Mouse (Mus musculus): ENCODE measurements at regions not wholly inside any gene's neighbourhood (a gene's known extent, or its start where the extent isn't known, plus 50 kb on each side); places are given as distances from the start of the nearest gene placed in this dataset.

DNA sequence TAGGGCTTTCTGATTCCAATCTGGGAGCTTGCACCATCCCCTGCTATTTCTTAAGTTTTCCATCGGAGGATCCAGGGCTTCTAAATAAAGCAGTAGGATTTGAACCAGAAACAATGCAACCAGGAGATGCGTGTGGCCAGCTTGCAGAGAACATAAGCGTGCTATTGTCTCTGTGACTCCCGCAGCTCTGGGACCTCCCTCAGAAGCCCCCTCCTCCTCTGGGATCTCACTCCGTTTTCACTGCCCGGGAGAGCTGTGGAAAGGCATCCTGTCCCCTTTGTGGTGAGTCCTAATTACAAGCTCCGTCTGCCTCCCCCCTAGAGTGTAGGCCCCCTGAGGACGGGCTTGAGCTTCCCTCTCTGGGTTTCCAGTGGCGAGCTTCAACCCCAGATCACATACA is 215.9 kb downstream of the Mycn start:
- no peak overlapping the region for H3K4me2 ChIP-seq (ENCODE audit: low read length)
- H3K27ac ChIP-seq (ENCODE audit: low read depth, low read length) = no peak overlapping the region
- H3K9ac ChIP-seq (ENCODE audit: low read depth, low read length) = no peak overlapping the region; the same call in 1 of the 2 replicates
- WGBS = 8% methylated on average over 9 of the region's 9 CpGs
- H3K4me1 ChIP-seq (ENCODE audit: control insufficient read depth, insufficient read depth, low read depth, low read length) = peaks cover 18% of the 10 kb centered on the region
- no peaks in the 10 kb centered on the region for H3K36me3 ChIP-seq (ENCODE audit: control insufficient read depth, insufficient read depth, low read length)
- no peaks in the 10 kb centered on the region for H3K27me3 ChIP-seq (replicated peaks; ENCODE audit: control insufficient read depth, insufficient read depth, low read length)
- no peak overlapping the region for H3K4me3 ChIP-seq (ENCODE audit: low read length)
- H3K9me3 ChIP-seq (ENCODE audit: control insufficient read depth, low read length) = no peaks in the 10 kb centered on the region
- ATAC-seq = no peak

- no peak; the same call in 1 of the 2 replicates for ATAC-seq
- H3K4me1 ChIP-seq (ENCODE audit: control insufficient read depth, insufficient read depth, low read depth, low read length) = peaks cover 18% of the 10 kb centered on the region
- no peak overlapping the region for H3K4me3 ChIP-seq (ENCODE audit: low read length)
- H3K9ac ChIP-seq (ENCODE audit: low read depth, low read length) = peak overlapping the region; percentile 33; the same call in 1 of the 2 replicates
- H3K4me2 ChIP-seq (ENCODE audit: low read length) = peak overlapping the region; percentile 14; the same call in 1 of the 2 replicates
- H3K9me3 ChIP-seq (ENCODE audit: control insufficient read depth, low read length) = no peaks in the 10 kb centered on the region
- H3K27me3 ChIP-seq (replicated peaks; ENCODE audit: control insufficient read depth, insufficient read depth, low read length) = no peaks in the 10 kb centered on the region
- H3K27ac ChIP-seq (ENCODE audit: low read depth, low read length) = no peak overlapping the region
- 11% methylated on average over 13 of the region's 13 CpGs for WGBS
- no peaks in the 10 kb centered on the region for H3K36me3 ChIP-seq (ENCODE audit: control insufficient read depth, insufficient read depth, low read length)
Measured at GRCm38 (mm10) chr12:12725075-12725474, 216.6 kb downstream of the Mycn start.

GRCm38 (mm10) chr12:12723724-12724487 is 217.8 kb downstream of the Mycn start:
- H3K9ac ChIP-seq (ENCODE audit: low read depth, low read length) = no peak overlapping the region
- ATAC-seq = peak; percentile 40
- WGBS = 31% methylated on average over 12 of the region's 12 CpGs
- no peaks in the 10 kb centered on the region for H3K27me3 ChIP-seq (replicated peaks; ENCODE audit: control insufficient read depth, insufficient read depth, low read length)
- no peaks in the 10 kb centered on the region for H3K9me3 ChIP-seq (ENCODE audit: control insufficient read depth, low read length)
- peak overlapping the region; percentile 41; the same call in 1 of the 2 replicates for H3K4me2 ChIP-seq (ENCODE audit: low read length)
- no peaks in the 10 kb centered on the region for H3K36me3 ChIP-seq (ENCODE audit: control insufficient read depth, insufficient read depth, low read length)
- no peak overlapping the region for H3K4me3 ChIP-seq (ENCODE audit: low read length)
- H3K27ac ChIP-seq (ENCODE audit: low read depth, low read length) = no peak overlapping the region
- H3K4me1 ChIP-seq (ENCODE audit: control insufficient read depth, insufficient read depth, low read depth, low read length) = peaks cover 18% of the 10 kb centered on the region

- Histone ChIP-seq H3K27ac (ENCODE audit: low read depth, low read length) (no peak overlapping the region), H3K4me3 (ENCODE audit: low read length) (peak overlapping the region; percentile 11), H3K9ac (ENCODE audit: low read depth, low read length) (peak overlapping the region; percentile 41), H3K27me3 (replicated peaks; ENCODE audit: control insufficient read depth, insufficient read depth, low read length) (no peaks in the 10 kb centered on the region), H3K36me3 (ENCODE audit: control insufficient read depth, insufficient read depth, low read length) (no peaks in the 10 kb centered on the region), H3K9me3 (ENCODE audit: control insufficient read depth, low read length) (no peaks in the 10 kb centered on the region), H3K4me2 (ENCODE audit: low read length) (peak overlapping the region; percentile 41), H3K4me1 (ENCODE audit: control insufficient read depth, insufficient read depth, low read depth, low read length) (peaks cover 18% of the 10 kb centered on the region)
- 20% methylated on average over 20 of the region's 20 CpGs for WGBS
- peak; percentile 61 for ATAC-seq
Measured at GRCm38 (mm10) chr12:12722982-12723661, 218.6 kb downstream of the Mycn start.

DNA sequence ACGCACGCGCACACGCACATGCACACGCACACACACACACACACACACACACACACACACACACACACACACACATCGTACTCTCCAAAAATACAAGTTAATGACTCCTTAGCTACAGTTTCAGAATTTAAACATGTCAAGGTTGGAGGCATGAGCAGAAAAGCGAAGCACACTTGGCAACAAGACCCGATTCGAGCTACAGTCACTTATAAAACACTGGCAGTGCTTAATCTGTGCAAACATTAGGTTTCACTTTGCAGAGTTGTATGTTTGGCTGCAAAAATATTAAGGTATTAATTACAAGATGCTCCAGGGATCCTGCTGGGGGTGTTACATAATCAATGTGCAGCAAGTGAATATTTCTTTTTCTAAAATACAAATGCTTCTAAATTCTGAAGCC is 225.0 kb downstream of the Mycn start:
- Histone ChIP-seq H3K4me2 (ENCODE audit: low read length) (no peak overlapping the region), H3K36me3 (ENCODE audit: control insufficient read depth, insufficient read depth, low read length) (no peaks in the 10 kb centered on the region), H3K9me3 (ENCODE audit: control insufficient read depth, low read length) (no peaks in the 10 kb centered on the region), H3K9ac (ENCODE audit: low read depth, low read length) (no peak overlapping the region), H3K27ac (ENCODE audit: low read depth, low read length) (no peak overlapping the region), H3K4me1 (ENCODE audit: control insufficient read depth, insufficient read depth, low read depth, low read length) (0 out of 2 replicates have a peak, but pooled peaks cover 3% of the 10 kb centered on the region), H3K4me3 (ENCODE audit: low read length) (no peak overlapping the region), H3K27me3 (replicated peaks; ENCODE audit: control insufficient read depth, insufficient read depth, low read length) (no peaks in the 10 kb centered on the region)
- 89% methylated on average over 9 of the region's 9 CpGs for WGBS
- no peak for ATAC-seq

DNA sequence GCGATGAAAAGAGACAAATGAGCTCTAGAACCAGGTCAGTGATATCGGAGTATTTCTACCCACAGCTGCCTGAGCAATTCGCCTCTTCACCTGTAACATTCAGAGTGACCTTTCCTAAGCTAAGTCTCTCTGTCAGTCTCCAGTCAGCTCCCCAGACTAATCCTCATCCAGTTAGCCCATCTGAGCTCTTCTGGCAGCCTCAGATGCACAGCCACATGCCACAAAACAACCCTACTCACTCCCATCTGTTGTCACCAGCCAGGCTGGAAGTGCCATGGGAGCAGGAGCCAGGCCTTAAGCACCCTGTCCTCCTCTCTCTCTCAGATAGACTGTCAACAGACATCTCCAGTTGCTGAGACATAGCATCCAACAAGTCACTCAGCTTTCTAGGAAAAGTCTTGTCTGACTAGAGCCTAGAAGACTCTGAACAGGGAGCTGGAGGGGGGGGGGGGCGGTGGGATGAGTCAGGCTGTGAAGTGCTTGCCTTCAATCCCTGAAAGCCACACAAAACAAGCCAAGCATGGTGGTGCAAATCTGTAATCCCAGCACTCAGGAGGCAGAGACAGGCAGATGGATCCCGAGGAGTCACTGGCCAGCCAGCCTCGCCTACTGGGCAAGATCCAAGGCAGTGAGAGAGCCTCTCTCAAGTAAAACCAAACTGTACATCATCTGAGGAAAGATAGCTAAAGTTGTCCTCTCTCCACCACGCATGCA is 225.6 kb downstream of the Mycn start:
- ATAC-seq = peak; percentile 50; the same call in 1 of the 2 replicates
- no peak overlapping the region; the same call in 1 of the 2 replicates for H3K27ac ChIP-seq (ENCODE audit: low read depth, low read length)
- WGBS = 65% methylated on average over 6 of the region's 7 CpGs
- no peaks in the 10 kb centered on the region for H3K27me3 ChIP-seq (replicated peaks; ENCODE audit: control insufficient read depth, insufficient read depth, low read length)
- no peak overlapping the region for H3K4me3 ChIP-seq (ENCODE audit: low read length)
- H3K36me3 ChIP-seq (ENCODE audit: control insufficient read depth, insufficient read depth, low read length) = no peaks in the 10 kb centered on the region
- no peak overlapping the region for H3K9ac ChIP-seq (ENCODE audit: low read depth, low read length)
- H3K4me2 ChIP-seq (ENCODE audit: low read length) = no peak overlapping the region
- 0 out of 2 replicates have a peak, but pooled peaks cover 3% of the 10 kb centered on the region for H3K4me1 ChIP-seq (ENCODE audit: control insufficient read depth, insufficient read depth, low read depth, low read length)
- no peaks in the 10 kb centered on the region for H3K9me3 ChIP-seq (ENCODE audit: control insufficient read depth, low read length)

DNA sequence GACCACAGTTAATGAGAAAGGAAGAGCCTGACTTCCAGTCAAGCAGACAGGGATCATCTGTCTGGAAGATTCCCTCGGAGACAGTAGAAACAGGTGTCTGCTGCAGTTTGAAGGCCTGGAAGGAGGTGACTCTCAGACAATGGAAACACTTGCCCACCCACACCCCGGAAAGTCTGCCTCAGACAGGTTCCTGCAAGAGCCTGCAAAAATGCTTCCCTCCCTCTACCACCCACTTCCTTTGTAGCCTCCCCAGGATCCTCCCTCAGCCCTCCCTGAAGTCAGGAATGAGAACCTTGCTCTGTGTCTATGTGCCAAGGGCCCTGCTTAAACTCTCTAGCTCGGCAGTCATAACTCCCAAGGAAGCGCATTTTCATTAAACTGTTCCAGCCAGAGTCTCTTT is 226.2 kb downstream of the Mycn start:
- H3K36me3 ChIP-seq (ENCODE audit: control insufficient read depth, insufficient read depth, low read length) = no peaks in the 10 kb centered on the region
- no peak overlapping the region; the same call in 1 of the 2 replicates for H3K27ac ChIP-seq (ENCODE audit: low read depth, low read length)
- no peak overlapping the region for H3K4me2 ChIP-seq (ENCODE audit: low read length)
- H3K4me3 ChIP-seq (ENCODE audit: low read length) = no peak overlapping the region
- ATAC-seq = 0 out of 2 replicates have a peak, but pooled peaks have one; percentile 4
- 0 out of 2 replicates have a peak, but pooled peaks cover 3% of the 10 kb centered on the region for H3K4me1 ChIP-seq (ENCODE audit: control insufficient read depth, insufficient read depth, low read depth, low read length)
- 57% methylated on average over 4 of the region's 4 CpGs for WGBS
- H3K9me3 ChIP-seq (ENCODE audit: control insufficient read depth, low read length) = no peaks in the 10 kb centered on the region
- no peaks in the 10 kb centered on the region for H3K27me3 ChIP-seq (replicated peaks; ENCODE audit: control insufficient read depth, insufficient read depth, low read length)
- no peak overlapping the region for H3K9ac ChIP-seq (ENCODE audit: low read depth, low read length)

- no peak for ATAC-seq
- Histone ChIP-seq H3K4me3 (ENCODE audit: low read length) (no peak overlapping the region), H3K9ac (ENCODE audit: low read depth, low read length) (no peak overlapping the region), H3K27me3 (replicated peaks; ENCODE audit: control insufficient read depth, insufficient read depth, low read length) (no peaks in the 10 kb centered on the region), H3K27ac (ENCODE audit: low read depth, low read length) (no peak overlapping the region), H3K4me1 (ENCODE audit: control insufficient read depth, insufficient read depth, low read depth, low read length) (peaks cover 12% of the 10 kb centered on the region), H3K9me3 (ENCODE audit: control insufficient read depth, low read length) (no peaks in the 10 kb centered on the region; the same call in 1 of the 2 replicates), H3K36me3 (ENCODE audit: control insufficient read depth, insufficient read depth, low read length) (no peaks in the 10 kb centered on the region), H3K4me2 (ENCODE audit: low read length) (no peak overlapping the region)
- WGBS = 17% methylated on average over 6 of the region's 6 CpGs
Measured at GRCm38 (mm10) chr12:12710184-12710609, 231.5 kb downstream of the Mycn start.
